Mouse (Mus musculus) embryonic facial prominence, embryonic 12.5 days (tissue): ENCODE results near the gene Ndfip2. TPM values are rescaled to one million over a fixed set of nuclear protein-coding genes. Genes with fewer than 3 reads are reported as not detected.

Experiments used
- ATAC-seq: fragments of 200-750 bp; cut with Nextera tagmentation; 2 replicates; pipeline ENCODE4 v1.8.0; 2017; ENCODE audit not compliant: insufficient number of reproducible peaks, insufficient read depth, low FRiP score, low TSS enrichment
- H3K27ac ChIP-seq: fragments of 300-500 bp; sonication (generic); 2 replicates; pipeline ENCODE4 v1.5.1; 2016; ENCODE audit warnings: mild to moderate bottlenecking
- H3K27me3 ChIP-seq: fragments of 300-500 bp; sonication (generic); 2 replicates; pipeline ENCODE4 v1.6.1; 2016; ENCODE audit warnings: mild to moderate bottlenecking, moderate library complexity
- H3K36me3 ChIP-seq: fragments of 300-500 bp; sonication (generic); 2 replicates; pipeline ENCODE4 v1.6.1; 2016; ENCODE audit warnings: mild to moderate bottlenecking
- H3K4me1 ChIP-seq: fragments of 300-500 bp; sonication (generic); 2 replicates; pipeline ENCODE4 v1.6.1; 2016
- H3K4me2 ChIP-seq: fragments of 300-500 bp; sonication (generic); replicated peaks from 2 replicates; pipeline ENCODE4 v1.6.1; 2016; ENCODE audit warnings: mild to moderate bottlenecking, moderate library complexity
- H3K4me3 ChIP-seq: fragments of 300-500 bp; sonication (generic); 2 replicates; pipeline ENCODE4 v1.5.1; 2016; ENCODE audit warnings: mild to moderate bottlenecking
- H3K9ac ChIP-seq: fragments of 300-500 bp; sonication (generic); 2 replicates; pipeline ENCODE4 v1.6.1; 2016; ENCODE audit warnings: mild to moderate bottlenecking, moderate library complexity
- H3K9me3 ChIP-seq: fragments of 300-500 bp; sonication (generic); 2 replicates; pipeline ENCODE4 v1.6.1; 2016; ENCODE audit warnings: mild to moderate bottlenecking, moderate library complexity
- WGBS: fragments of 180-500 bp; shearing (Covaris S2); methylation state at CpG from one replicate; pipeline ENCODE4 v1.1.7; 2016; 5-methylcytosine and 5-hydroxymethylcytosine counted together
- polyA plus RNA-seq: library from polyadenylated mRNA; unstranded; fragments of >200 nt; fragmentation: Nextera tagmentation; extraction: Ambion mirVana; gene quantifications from 2 replicates; pipeline ENCODE4 v1.2.1, GENCODE M21; 2016

The Ndfip2 gene
- polyA plus RNA-seq, 1 experiment from 2014 or later: 61.9 TPM

DNA sequence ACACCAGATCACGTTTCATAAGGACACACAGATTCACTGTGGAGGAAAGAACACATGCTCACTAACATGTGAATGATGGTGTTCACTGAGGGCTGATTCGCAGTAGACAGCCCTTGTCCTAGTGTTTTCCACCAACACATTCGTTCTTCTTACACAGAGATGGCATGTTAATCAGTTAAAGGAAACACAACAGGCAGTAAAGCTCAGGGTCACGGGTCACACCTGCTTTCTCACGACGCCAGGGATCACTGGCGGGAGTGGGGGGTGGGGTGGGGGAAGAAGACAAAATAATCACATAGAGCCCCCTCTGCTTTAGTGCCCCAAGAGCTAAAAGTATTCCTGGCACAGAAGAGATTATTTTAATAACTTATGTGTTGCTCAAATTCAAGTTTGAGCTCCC, 5.1 kb upstream of the Ndfip2 start:
- Histone ChIP-seq H3K9ac (no peak overlapping the region), H3K4me3 (no peak overlapping the region), H3K4me2 (no peak overlapping the region), H3K27me3 (no peaks in the 10 kb centered on the region), H3K36me3 (no peaks in the 10 kb centered on the region), H3K27ac (no peak overlapping the region), H3K4me1 (0 out of 2 replicates have a peak, but pooled peaks cover 3% of the 10 kb centered on the region), H3K9me3 (no peaks in the 10 kb centered on the region)
- 32% methylated on average over 7 of the region's 7 CpGs for WGBS
- ATAC-seq: no peak

DNA sequence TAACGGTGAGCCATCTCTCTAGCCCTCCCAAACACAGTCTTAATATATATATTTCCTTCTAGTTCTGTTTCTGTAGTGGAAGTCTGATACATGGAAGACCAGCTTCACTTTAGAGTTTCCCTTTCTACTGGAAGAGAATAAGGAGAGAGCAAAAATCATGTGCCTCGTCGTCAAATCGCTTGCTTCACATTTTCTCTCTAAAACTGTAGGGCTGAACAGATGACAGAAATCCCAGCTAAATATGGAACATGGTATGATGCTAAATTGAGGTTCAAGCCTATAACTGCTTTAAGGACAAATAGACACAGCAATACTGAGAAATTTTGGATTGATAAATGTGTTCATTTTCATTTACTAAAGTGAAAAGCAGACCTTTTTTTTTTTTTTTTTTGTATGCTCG, 4.0 kb upstream of the Ndfip2 start:
- Histone ChIP-seq H3K4me2 (no peak overlapping the region), H3K4me1 (0 out of 2 replicates have a peak, but pooled peaks cover 3% of the 10 kb centered on the region), H3K27ac (no peak overlapping the region), H3K4me3 (no peak overlapping the region), H3K27me3 (no peaks in the 10 kb centered on the region), H3K9ac (no peak overlapping the region), H3K9me3 (no peaks in the 10 kb centered on the region), H3K36me3 (no peaks in the 10 kb centered on the region)
- WGBS: 88% methylated on average over 5 of the region's 5 CpGs
- no peak for ATAC-seq

DNA sequence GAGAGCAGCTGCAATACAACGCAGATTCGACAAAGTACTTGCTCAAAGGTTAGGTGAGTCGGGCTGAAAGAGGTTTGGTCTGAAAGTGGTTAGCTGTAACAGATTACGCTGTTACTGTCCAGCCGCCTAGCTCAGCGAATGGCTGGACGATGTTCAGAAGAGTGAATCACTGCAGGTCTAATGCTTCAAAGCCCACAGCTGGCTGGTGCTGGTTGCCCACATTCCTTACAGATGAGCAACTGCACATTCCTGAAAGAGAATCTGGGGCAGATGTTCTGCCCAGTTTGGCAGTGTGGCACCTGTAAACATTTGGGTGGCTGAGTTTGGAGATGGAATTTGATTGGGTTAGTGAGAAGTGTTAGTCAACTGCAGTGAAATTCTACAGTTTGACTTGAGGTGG, 2.8 kb upstream of the Ndfip2 start:
- Histone ChIP-seq H3K9ac (no peak overlapping the region), H3K4me1 (0 out of 2 replicates have a peak, but pooled peaks cover 3% of the 10 kb centered on the region), H3K4me3 (no peak overlapping the region), H3K4me2 (no peak overlapping the region), H3K9me3 (no peaks in the 10 kb centered on the region), H3K27ac (no peak overlapping the region), H3K36me3 (no peaks in the 10 kb centered on the region), H3K27me3 (no peaks in the 10 kb centered on the region)
- WGBS: 78% methylated on average over 7 of the region's 7 CpGs
- no peak for ATAC-seq

GRCm38 (mm10) chr14:105259035-105259880, 885 bp downstream of the Ndfip2 start:
- ATAC-seq: peak; percentile 83
- Histone ChIP-seq H3K4me3 (peak overlapping the region; percentile 82), H3K4me1 (no peaks in the 10 kb centered on the region), H3K36me3 (no peaks in the 10 kb centered on the region), H3K9me3 (no peaks in the 10 kb centered on the region), H3K4me2 (peak overlapping the region; percentile 75), H3K9ac (peak overlapping the region; percentile 88), H3K27me3 (no peaks in the 10 kb centered on the region), H3K27ac (peak overlapping the region; percentile 88)
- 14% methylated on average over 25 of the region's 34 CpGs for WGBS

- no peak for ATAC-seq
- Histone ChIP-seq H3K4me2 (no peak overlapping the region), H3K4me3 (no peak overlapping the region), H3K9me3 (no peaks in the 10 kb centered on the region), H3K36me3 (no peaks in the 10 kb centered on the region), H3K27me3 (no peaks in the 10 kb centered on the region), H3K9ac (no peak overlapping the region), H3K27ac (no peak overlapping the region), H3K4me1 (no peaks in the 10 kb centered on the region)
- 65% methylated on average over 5 of the region's 5 CpGs for WGBS
Measured at GRCm38 (mm10) chr14:105262923-105263322, 4.5 kb downstream of the Ndfip2 start.

GRCm38 (mm10) chr14:105267095-105267494, 8.7 kb downstream of the Ndfip2 start:
- H3K27ac ChIP-seq: no peak overlapping the region
- H3K4me3 ChIP-seq: no peak overlapping the region
- no peaks in the 10 kb centered on the region for H3K27me3 ChIP-seq
- no peak overlapping the region for H3K9ac ChIP-seq
- no peaks in the 10 kb centered on the region for H3K9me3 ChIP-seq
- ATAC-seq: no peak
- 79% methylated on average over 6 of the region's 6 CpGs for WGBS
- H3K4me1 ChIP-seq: no peaks in the 10 kb centered on the region
- H3K4me2 ChIP-seq: no peak overlapping the region
- H3K36me3 ChIP-seq: no peaks in the 10 kb centered on the region

GRCm38 (mm10) chr14:105272030-105272429, 13.7 kb downstream of the Ndfip2 start:
- Histone ChIP-seq H3K4me2 (no peak overlapping the region), H3K27ac (no peak overlapping the region), H3K9ac (no peak overlapping the region), H3K4me3 (no peak overlapping the region), H3K4me1 (0 out of 2 replicates have a peak, but pooled peaks cover 9% of the 10 kb centered on the region), H3K9me3 (no peaks in the 10 kb centered on the region), H3K36me3 (no peaks in the 10 kb centered on the region), H3K27me3 (no peaks in the 10 kb centered on the region)
- no peak for ATAC-seq
- WGBS: 88% methylated on average over 6 of the region's 6 CpGs

GRCm38 (mm10) chr14:105272539-105272938, 14.2 kb downstream of the Ndfip2 start:
- no peak for ATAC-seq
- no peak overlapping the region for H3K9ac ChIP-seq
- 89% methylated on average over 4 of the region's 4 CpGs for WGBS
- no peaks in the 10 kb centered on the region for H3K27me3 ChIP-seq
- no peaks in the 10 kb centered on the region for H3K9me3 ChIP-seq
- no peak overlapping the region for H3K4me3 ChIP-seq
- no peak overlapping the region for H3K27ac ChIP-seq
- no peaks in the 10 kb centered on the region for H3K36me3 ChIP-seq
- H3K4me1 ChIP-seq: 0 out of 2 replicates have a peak, but pooled peaks cover 9% of the 10 kb centered on the region
- no peak overlapping the region for H3K4me2 ChIP-seq

GRCm38 (mm10) chr14:105275196-105275595, 16.8 kb downstream of the Ndfip2 start:
- Histone ChIP-seq H3K9me3 (no peaks in the 10 kb centered on the region), H3K27ac (no peak overlapping the region), H3K36me3 (no peaks in the 10 kb centered on the region), H3K9ac (no peak overlapping the region), H3K4me2 (no peak overlapping the region), H3K4me3 (no peak overlapping the region), H3K4me1 (0 out of 2 replicates have a peak, but pooled peaks cover 9% of the 10 kb centered on the region), H3K27me3 (no peaks in the 10 kb centered on the region)
- no peak for ATAC-seq
- 52% methylated on average over 5 of the region's 5 CpGs for WGBS

- 0 out of 2 replicates have a peak, but pooled peaks cover 9% of the 10 kb centered on the region for H3K4me1 ChIP-seq
- H3K9ac ChIP-seq: no peak overlapping the region
- H3K4me3 ChIP-seq: no peak overlapping the region
- ATAC-seq: no peak
- WGBS: 47% methylated on average over 5 of the region's 5 CpGs
- H3K4me2 ChIP-seq: no peak overlapping the region
- H3K9me3 ChIP-seq: no peaks in the 10 kb centered on the region
- no peaks in the 10 kb centered on the region for H3K36me3 ChIP-seq
- H3K27ac ChIP-seq: no peak overlapping the region
- H3K27me3 ChIP-seq: no peaks in the 10 kb centered on the region
Measured at GRCm38 (mm10) chr14:105277277-105277676, 18.9 kb downstream of the Ndfip2 start.

DNA sequence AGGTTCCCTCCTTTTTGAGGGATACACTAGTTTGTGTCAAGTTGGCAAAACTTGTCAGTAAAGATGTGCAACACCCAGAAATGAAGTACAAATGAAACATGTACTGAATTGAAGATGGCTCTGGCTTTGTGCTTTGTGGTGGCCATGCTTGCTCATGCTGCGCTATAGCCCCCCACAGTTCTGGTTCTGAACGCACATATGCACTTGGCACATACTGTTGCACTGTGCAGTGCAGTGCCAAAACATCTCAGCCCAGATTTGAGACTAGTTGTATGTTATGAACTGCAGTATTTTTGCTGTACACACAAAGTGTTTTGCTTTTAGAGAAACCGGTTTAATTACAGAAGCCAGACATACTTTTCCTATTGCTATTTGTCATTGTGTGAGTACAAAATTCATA, 25.7 kb downstream of the Ndfip2 start:
- Histone ChIP-seq H3K4me2 (no peak overlapping the region), H3K4me1 (no peaks in the 10 kb centered on the region), H3K9ac (no peak overlapping the region), H3K9me3 (no peaks in the 10 kb centered on the region), H3K27ac (no peak overlapping the region), H3K27me3 (no peaks in the 10 kb centered on the region), H3K4me3 (no peak overlapping the region), H3K36me3 (0 out of 2 replicates have a peak, but pooled peaks cover 6% of the 10 kb centered on the region)
- no peak for ATAC-seq
- WGBS: 96% methylated on average over 3 of the region's 3 CpGs

DNA sequence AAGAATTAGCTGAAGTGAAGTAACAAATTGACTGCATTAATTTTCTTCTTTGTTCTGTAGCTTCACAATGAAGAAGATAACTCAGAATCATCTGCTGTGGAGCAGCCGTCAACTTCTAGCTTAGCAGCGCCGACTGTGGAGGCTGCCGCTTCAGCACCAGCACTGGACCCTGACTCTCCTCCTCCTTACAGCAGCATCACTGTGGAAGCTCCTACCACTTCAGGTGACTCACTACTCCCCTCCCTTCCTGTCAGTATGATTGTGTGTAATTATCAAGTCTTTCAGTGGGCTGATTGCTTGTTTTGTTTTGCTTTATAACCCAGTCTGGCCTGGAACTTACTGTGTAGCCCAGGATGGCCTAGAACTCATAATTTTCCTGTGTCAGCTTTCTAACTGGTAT, 29.2 kb downstream of the Ndfip2 start:
- 91% methylated on average over 4 of the region's 4 CpGs for WGBS
- ATAC-seq: no peak
- Histone ChIP-seq H3K4me1 (no peaks in the 10 kb centered on the region), H3K27me3 (no peaks in the 10 kb centered on the region), H3K4me3 (no peak overlapping the region), H3K4me2 (no peak overlapping the region), H3K9ac (no peak overlapping the region), H3K27ac (no peak overlapping the region), H3K9me3 (no peaks in the 10 kb centered on the region), H3K36me3 (peaks cover 19% of the 10 kb centered on the region)
